Mouse (Mus musculus): ENCODE measurements at regions not wholly inside any gene's neighbourhood (a gene's known extent, or its start where the extent isn't known, plus 50 kb on each side); places are given as distances from the start of the nearest gene placed in this dataset.
A peak's percentile ranks its signal among the peaks of the same experiment; 100 is the strongest.

GRCm38 (mm10) chr15:56136420-56136970 is 1340.9 kb downstream of the Slc22a22 start:
- DNase-seq = no peak

- DNase-seq = no peak
Observed at GRCm38 (mm10) chr15:56128029-56128428, 1349.4 kb downstream of the Slc22a22 start.

GRCm38 (mm10) chr15:56119287-56120065 is 1357.9 kb downstream of the Slc22a22 start:
- no peak for DNase-seq

GRCm38 (mm10) chr15:56108313-56108712 is 1369.1 kb downstream of the Slc22a22 start:
- DNase-seq = no peak

GRCm38 (mm10) chr15:56107719-56108118 is 1369.7 kb downstream of the Slc22a22 start:
- no peak for DNase-seq

GRCm38 (mm10) chr15:56100133-56100735 is 1377.2 kb downstream of the Slc22a22 start:
- no peak for DNase-seq

GRCm38 (mm10) chr15:56077838-56078567 is 1399.4 kb downstream of the Slc22a22 start:
- no peak for DNase-seq

- DNase-seq = no peak
Observed at GRCm38 (mm10) chr15:56077081-56077480, 1400.3 kb downstream of the Slc22a22 start.

GRCm38 (mm10) chr15:56076680-56077079 is 1400.7 kb downstream of the Slc22a22 start:
- no peak for DNase-seq

- DNase-seq = no peak
Observed at GRCm38 (mm10) chr15:56069511-56069910, 1407.9 kb downstream of the Slc22a22 start.

- DNase-seq = no peak
Observed at GRCm38 (mm10) chr15:56067214-56067613, 1410.2 kb downstream of the Slc22a22 start.

GRCm38 (mm10) chr15:56066540-56066939 is 1410.9 kb downstream of the Slc22a22 start:
- no peak for DNase-seq

- DNase-seq = no peak
Observed at GRCm38 (mm10) chr15:56065872-56066534, 1411.4 kb downstream of the Slc22a22 start.

- no peak for DNase-seq
Observed at GRCm38 (mm10) chr15:56062576-56062975, 1414.8 kb downstream of the Slc22a22 start.

GRCm38 (mm10) chr15:56061326-56061725 is 1416.1 kb downstream of the Slc22a22 start:
- DNase-seq = no peak

- DNase-seq = no peak
Observed at GRCm38 (mm10) chr15:56050716-56051115, 1426.7 kb downstream of the Slc22a22 start.

- DNase-seq = no peak
Observed at GRCm38 (mm10) chr15:56047832-56048231, 1429.6 kb downstream of the Slc22a22 start.

GRCm38 (mm10) chr15:56046679-56047532 is 1430.5 kb downstream of the Slc22a22 start:
- peak; percentile 6 for DNase-seq

- DNase-seq = no peak
Observed at GRCm38 (mm10) chr15:56045510-56046245, 1431.7 kb downstream of the Slc22a22 start.

- no peak for DNase-seq
Observed at GRCm38 (mm10) chr15:56043282-56043681, 1434.1 kb downstream of the Slc22a22 start.

GRCm38 (mm10) chr15:56042449-56042848 is 1435.0 kb downstream of the Slc22a22 start:
- no peak for DNase-seq
